Mouse (Mus musculus) kidney, postnatal 14 days (tissue): ENCODE data around the gene Adamts17.

Experiments used
- DNase-seq: peaks from one replicate; pipeline ENCODE4 v3.0.0; 2022; ENCODE audit warnings: mixed read lengths

The Adamts17 gene

DNA sequence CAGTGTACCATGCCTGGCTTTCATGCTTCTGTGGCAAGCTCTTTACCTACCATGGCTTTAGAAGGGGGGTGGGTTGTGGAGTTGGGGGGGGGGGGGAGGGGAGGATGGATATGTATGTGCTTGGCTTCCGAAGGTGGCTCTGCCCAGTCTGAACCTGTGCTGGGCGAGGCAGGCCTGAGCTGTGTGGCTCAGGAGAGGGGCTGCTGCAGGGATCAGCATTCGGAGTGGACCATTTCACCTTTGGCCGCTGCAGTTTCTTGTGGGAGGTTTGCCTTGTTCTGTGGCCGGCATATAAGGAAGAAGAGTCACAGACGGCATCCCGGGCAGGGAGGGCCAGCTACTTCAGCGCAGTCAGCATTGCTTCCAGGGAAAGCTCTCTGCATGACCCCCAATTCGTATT, 7.8 kb downstream of the Adamts17 start:
- DNase-seq: no peak

GRCm38 (mm10) chr7:66849316-66849715, 9.8 kb downstream of the Adamts17 start:
- no peak for DNase-seq

DNA sequence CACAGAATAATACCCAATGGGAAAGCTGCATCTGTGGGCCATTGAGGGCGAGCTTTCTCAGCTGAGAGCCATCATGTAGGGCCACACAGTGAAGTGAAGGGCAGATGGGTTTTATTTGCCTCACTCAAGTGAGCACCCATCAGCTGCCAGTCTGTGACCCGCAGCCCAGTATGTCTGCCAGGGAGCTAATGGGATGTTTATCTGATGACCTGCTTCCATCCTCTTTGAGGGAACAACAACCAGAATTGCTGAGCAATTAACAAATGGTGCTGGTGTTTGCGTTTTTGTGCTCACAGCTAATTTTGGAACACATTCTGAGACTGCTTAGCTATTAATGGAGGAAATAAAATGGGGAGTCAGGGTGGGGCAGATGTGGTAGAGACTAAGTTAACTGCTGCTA, 12.6 kb downstream of the Adamts17 start:
- DNase-seq: no peak

- no peak for DNase-seq
Observed at GRCm38 (mm10) chr7:66857610-66858009, 18.1 kb downstream of the Adamts17 start.

GRCm38 (mm10) chr7:66858247-66859075, 18.9 kb downstream of the Adamts17 start:
- DNase-seq: no peak

- DNase-seq: no peak
Observed at GRCm38 (mm10) chr7:66859220-66859619, 19.7 kb downstream of the Adamts17 start.

- DNase-seq: no peak
Observed at GRCm38 (mm10) chr7:66866944-66867718, 27.6 kb downstream of the Adamts17 start.

- DNase-seq: peak; percentile 39
Observed at GRCm38 (mm10) chr7:66867719-66868501, 28.4 kb downstream of the Adamts17 start.

- peak; percentile 20 for DNase-seq
Observed at GRCm38 (mm10) chr7:66871520-66871919, 32.0 kb downstream of the Adamts17 start.

GRCm38 (mm10) chr7:66871940-66872511, 32.5 kb downstream of the Adamts17 start:
- peak; percentile 26 for DNase-seq

- DNase-seq: no peak
Observed at GRCm38 (mm10) chr7:66873235-66873634, 33.7 kb downstream of the Adamts17 start.

- no peak for DNase-seq
Observed at GRCm38 (mm10) chr7:66891431-66891830, 51.9 kb downstream of the Adamts17 start.

GRCm38 (mm10) chr7:66892096-66892495, 52.6 kb downstream of the Adamts17 start:
- DNase-seq: no peak

DNA sequence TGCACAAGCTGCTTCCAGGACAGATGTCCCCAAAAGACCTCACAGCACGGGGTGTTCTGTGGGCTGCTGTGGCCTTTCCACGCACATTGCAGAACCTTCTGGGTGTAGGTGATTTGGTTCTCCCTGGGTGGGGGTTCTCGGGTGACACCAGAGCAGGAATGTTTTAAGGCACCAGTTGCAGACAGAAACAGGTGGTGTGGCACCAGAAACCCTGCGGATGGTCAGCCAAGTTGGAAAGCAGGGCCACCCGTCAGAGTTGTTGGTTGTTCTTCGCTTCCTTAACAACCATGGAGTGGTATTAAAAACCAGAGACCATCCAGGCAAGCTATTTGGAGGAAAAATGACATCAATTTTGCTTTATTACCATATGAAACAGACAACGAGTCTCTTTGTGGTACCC, 62.8 kb downstream of the Adamts17 start:
- no peak for DNase-seq

- peak; percentile 6 for DNase-seq
Observed at GRCm38 (mm10) chr7:66903014-66903413, 63.5 kb downstream of the Adamts17 start.

DNA sequence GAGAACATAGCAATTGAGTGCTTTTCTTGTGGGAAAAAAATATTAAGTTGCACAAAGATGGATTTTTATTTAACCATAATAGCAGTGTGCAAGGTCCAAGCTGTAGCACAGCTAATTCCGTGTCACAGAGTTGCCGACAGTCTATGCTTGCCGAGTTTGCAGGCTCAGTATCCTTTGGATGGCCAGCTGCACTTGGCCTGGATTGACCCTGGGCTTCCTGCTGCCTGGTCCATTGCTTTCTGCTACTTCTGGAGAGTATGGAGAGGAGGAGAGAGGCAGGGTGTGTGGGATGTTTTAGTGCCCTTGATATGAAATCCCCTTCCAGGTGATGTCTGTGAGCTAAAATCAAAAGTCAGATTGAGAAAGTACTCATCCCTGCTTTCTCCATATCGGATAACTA, 66.4 kb downstream of the Adamts17 start:
- DNase-seq: no peak

DNA sequence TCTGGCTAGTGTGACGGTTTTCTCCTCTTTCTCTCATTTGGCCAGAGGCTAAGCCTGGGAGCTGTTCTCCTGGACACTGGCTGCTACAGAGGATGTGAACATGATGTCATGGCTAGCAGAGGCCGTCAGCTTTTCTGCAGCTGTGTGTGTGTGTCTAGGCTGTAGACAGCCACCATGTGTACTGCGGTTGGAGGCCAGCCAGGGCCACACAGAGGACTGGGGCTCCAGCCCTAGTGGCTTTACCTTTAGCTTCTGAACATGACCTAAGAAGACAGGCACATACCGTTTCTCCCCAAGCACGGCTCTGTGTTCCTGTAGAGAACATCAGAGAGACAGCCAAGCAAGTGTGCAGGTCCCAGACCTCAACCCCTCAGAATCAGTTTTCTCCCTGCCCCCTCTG, 73.3 kb downstream of the Adamts17 start:
- peak; percentile 19 for DNase-seq

- DNase-seq: no peak
Observed at GRCm38 (mm10) chr7:66923595-66923994, 84.1 kb downstream of the Adamts17 start.

- DNase-seq: no peak
Observed at GRCm38 (mm10) chr7:66924104-66924503, 84.6 kb downstream of the Adamts17 start.

GRCm38 (mm10) chr7:66929263-66929662, 89.7 kb downstream of the Adamts17 start:
- DNase-seq: peak; percentile 69

GRCm38 (mm10) chr7:66931291-66931690, 91.8 kb downstream of the Adamts17 start:
- DNase-seq: no peak

GRCm38 (mm10) chr7:66933251-66933650, 93.7 kb downstream of the Adamts17 start:
- peak; percentile 58 for DNase-seq

DNA sequence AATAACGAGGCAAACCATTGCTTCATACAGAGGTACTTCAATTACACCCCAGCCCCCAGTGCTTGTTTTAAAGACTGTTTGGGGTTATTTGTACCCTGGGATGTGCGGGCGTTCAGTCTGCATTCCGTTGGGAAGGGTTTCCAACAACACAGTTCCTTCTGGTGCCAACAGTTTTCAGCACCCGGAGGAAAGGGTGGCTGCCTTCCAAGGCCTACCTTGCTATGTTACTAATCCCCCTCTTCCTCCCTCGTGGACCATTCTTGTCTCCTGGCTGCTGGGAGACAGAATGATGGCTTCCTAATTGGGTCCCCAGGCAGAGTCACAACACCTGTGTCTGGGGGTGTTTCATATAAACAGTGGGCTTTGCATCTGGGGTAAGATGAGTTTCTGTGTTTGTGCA, 94.5 kb downstream of the Adamts17 start:
- DNase-seq: no peak
